Mouse (Mus musculus): ENCODE measurements around the gene Neu3. TPM values are rescaled to one million over a fixed set of nuclear protein-coding genes. Genes with fewer than 3 reads are reported as not detected.
"Not testable (repeated sequence)": the region's sequence is repeated elsewhere in the genome, so short reads cannot be mapped to it uniquely, and the experiment has no call there.

Neu3 gene
- polyA plus RNA-seq, 1 experiment from 2014 or later: 2.5 TPM

GRCm38 (mm10) chr7:99805340-99805739, 22.9 kb downstream of the Neu3 start:
- no peak overlapping the region for H3K4me2 ChIP-seq (ENCODE audit: low read length)
- no peak overlapping the region for H3K9ac ChIP-seq (ENCODE audit: low read depth, low read length)
- ATAC-seq: no peak
- no peaks in the 10 kb centered on the region for H3K36me3 ChIP-seq (ENCODE audit: control insufficient read depth, insufficient read depth, low read length)
- 89% methylated on average over 1 of the region's 1 CpGs for WGBS
- no peak overlapping the region for H3K27ac ChIP-seq (ENCODE audit: low read length)
- no peak overlapping the region for H3K4me3 ChIP-seq (ENCODE audit: low read depth, low read length)
- no peaks in the 10 kb centered on the region for H3K9me3 ChIP-seq (replicated peaks; ENCODE audit: control insufficient read depth, low read length, poor library complexity, severe bottlenecking)
- H3K27me3 ChIP-seq (ENCODE audit: control insufficient read depth, insufficient read depth, low read depth, low read length): no peaks in the 10 kb centered on the region
- no peaks in the 10 kb centered on the region for H3K4me1 ChIP-seq (ENCODE audit: control insufficient read depth, insufficient read depth, low read length)

GRCm38 (mm10) chr7:99804033-99804432, 24.2 kb downstream of the Neu3 start:
- H3K36me3 ChIP-seq (ENCODE audit: control insufficient read depth, insufficient read depth, low read length); H3K9me3 ChIP-seq (replicated peaks; ENCODE audit: control insufficient read depth, low read length, poor library complexity, severe bottlenecking); H3K4me1 ChIP-seq (ENCODE audit: control insufficient read depth, insufficient read depth, low read length); ATAC-seq; H3K27me3 ChIP-seq (ENCODE audit: control insufficient read depth, insufficient read depth, low read depth, low read length); H3K9ac ChIP-seq (ENCODE audit: low read depth, low read length); H3K4me3 ChIP-seq (ENCODE audit: low read depth, low read length); H3K27ac ChIP-seq (ENCODE audit: low read length); H3K4me2 ChIP-seq (ENCODE audit: low read length): not testable (repeated sequence)
- 90% methylated on average over 3 of the region's 3 CpGs for WGBS

- ATAC-seq: no peak
- H3K4me3 ChIP-seq (ENCODE audit: low read depth, low read length): no peak overlapping the region
- WGBS: 81% methylated on average over 8 of the region's 8 CpGs
- H3K4me2 ChIP-seq (ENCODE audit: low read length): no peak overlapping the region
- no peak overlapping the region for H3K9ac ChIP-seq (ENCODE audit: low read depth, low read length)
- H3K27me3 ChIP-seq (ENCODE audit: control insufficient read depth, insufficient read depth, low read depth, low read length): no peaks in the 10 kb centered on the region
- no peaks in the 10 kb centered on the region for H3K4me1 ChIP-seq (ENCODE audit: control insufficient read depth, insufficient read depth, low read length)
- H3K27ac ChIP-seq (ENCODE audit: low read length): no peak overlapping the region
- no peaks in the 10 kb centered on the region for H3K9me3 ChIP-seq (replicated peaks; ENCODE audit: control insufficient read depth, low read length, poor library complexity, severe bottlenecking)
- no peaks in the 10 kb centered on the region for H3K36me3 ChIP-seq (ENCODE audit: control insufficient read depth, insufficient read depth, low read length)
These were observed 24.7 kb downstream of the Neu3 start for GRCm38 (mm10) chr7:99803535-99803934.

- Histone ChIP-seq H3K4me1 (ENCODE audit: control insufficient read depth, insufficient read depth, low read length) (peaks cover 8% of the 10 kb centered on the region), H3K9me3 (replicated peaks; ENCODE audit: control insufficient read depth, low read length, poor library complexity, severe bottlenecking) (no peaks in the 10 kb centered on the region), H3K4me2 (ENCODE audit: low read length) (no peak overlapping the region), H3K9ac (ENCODE audit: low read depth, low read length) (no peak overlapping the region), H3K27ac (ENCODE audit: low read length) (no peak overlapping the region), H3K4me3 (ENCODE audit: low read depth, low read length) (no peak overlapping the region), H3K36me3 (ENCODE audit: control insufficient read depth, insufficient read depth, low read length) (no peaks in the 10 kb centered on the region), H3K27me3 (ENCODE audit: control insufficient read depth, insufficient read depth, low read depth, low read length) (no peaks in the 10 kb centered on the region)
- WGBS: 80% methylated on average over 7 of the region's 7 CpGs
- no peak for ATAC-seq
These were observed 29.1 kb downstream of the Neu3 start for GRCm38 (mm10) chr7:99799118-99799517.

GRCm38 (mm10) chr7:99797911-99798647, 30.1 kb downstream of the Neu3 start:
- Histone ChIP-seq H3K9me3 (replicated peaks; ENCODE audit: control insufficient read depth, low read length, poor library complexity, severe bottlenecking) (no peaks in the 10 kb centered on the region), H3K36me3 (ENCODE audit: control insufficient read depth, insufficient read depth, low read length) (no peaks in the 10 kb centered on the region), H3K27ac (ENCODE audit: low read length) (no peak overlapping the region), H3K9ac (ENCODE audit: low read depth, low read length) (no peak overlapping the region), H3K4me1 (ENCODE audit: control insufficient read depth, insufficient read depth, low read length) (peaks cover 8% of the 10 kb centered on the region), H3K4me3 (ENCODE audit: low read depth, low read length) (no peak overlapping the region), H3K27me3 (ENCODE audit: control insufficient read depth, insufficient read depth, low read depth, low read length) (no peaks in the 10 kb centered on the region), H3K4me2 (ENCODE audit: low read length) (no peak overlapping the region)
- peak; percentile 68; the same call in 1 of the 2 replicates for ATAC-seq
- 30% methylated on average over 6 of the region's 6 CpGs for WGBS

- no peak overlapping the region for H3K27ac ChIP-seq (ENCODE audit: low read length)
- no peaks in the 10 kb centered on the region for H3K36me3 ChIP-seq (ENCODE audit: control insufficient read depth, insufficient read depth, low read length)
- WGBS: 67% methylated on average over 3 of the region's 3 CpGs
- no peak overlapping the region for H3K4me3 ChIP-seq (ENCODE audit: low read depth, low read length)
- ATAC-seq: no peak
- H3K9ac ChIP-seq (ENCODE audit: low read depth, low read length): no peak overlapping the region
- peaks cover 8% of the 10 kb centered on the region for H3K4me1 ChIP-seq (ENCODE audit: control insufficient read depth, insufficient read depth, low read length)
- H3K9me3 ChIP-seq (replicated peaks; ENCODE audit: control insufficient read depth, low read length, poor library complexity, severe bottlenecking): no peaks in the 10 kb centered on the region
- no peaks in the 10 kb centered on the region for H3K27me3 ChIP-seq (ENCODE audit: control insufficient read depth, insufficient read depth, low read depth, low read length)
- H3K4me2 ChIP-seq (ENCODE audit: low read length): no peak overlapping the region
These were observed 31.0 kb downstream of the Neu3 start for GRCm38 (mm10) chr7:99797261-99797660.

GRCm38 (mm10) chr7:99796471-99796870, 31.7 kb downstream of the Neu3 start:
- Histone ChIP-seq H3K36me3 (ENCODE audit: control insufficient read depth, insufficient read depth, low read length) (no peaks in the 10 kb centered on the region), H3K4me1 (ENCODE audit: control insufficient read depth, insufficient read depth, low read length) (peaks cover 8% of the 10 kb centered on the region), H3K27ac (ENCODE audit: low read length) (no peak overlapping the region), H3K27me3 (ENCODE audit: control insufficient read depth, insufficient read depth, low read depth, low read length) (no peaks in the 10 kb centered on the region), H3K9me3 (replicated peaks; ENCODE audit: control insufficient read depth, low read length, poor library complexity, severe bottlenecking) (no peaks in the 10 kb centered on the region), H3K4me2 (ENCODE audit: low read length) (no peak overlapping the region), H3K4me3 (ENCODE audit: low read depth, low read length) (no peak overlapping the region), H3K9ac (ENCODE audit: low read depth, low read length) (no peak overlapping the region)
- WGBS: 55% methylated on average over 3 of the region's 3 CpGs
- no peak for ATAC-seq

- Histone ChIP-seq H3K4me3 (ENCODE audit: low read depth, low read length) (no peak overlapping the region), H3K27ac (ENCODE audit: low read length) (0 out of 2 replicates have a peak overlapping the region, but pooled peaks have one; percentile 19), H3K27me3 (ENCODE audit: control insufficient read depth, insufficient read depth, low read depth, low read length) (no peaks in the 10 kb centered on the region), H3K4me1 (ENCODE audit: control insufficient read depth, insufficient read depth, low read length) (peaks cover 8% of the 10 kb centered on the region), H3K36me3 (ENCODE audit: control insufficient read depth, insufficient read depth, low read length) (no peaks in the 10 kb centered on the region), H3K4me2 (ENCODE audit: low read length) (peak overlapping the region; percentile 43), H3K9me3 (replicated peaks; ENCODE audit: control insufficient read depth, low read length, poor library complexity, severe bottlenecking) (no peaks in the 10 kb centered on the region), H3K9ac (ENCODE audit: low read depth, low read length) (0 out of 2 replicates have a peak overlapping the region, but pooled peaks have one; percentile 27)
- peak; percentile 52 for ATAC-seq
- 13% methylated on average over 17 of the region's 17 CpGs for WGBS
These were observed 32.8 kb downstream of the Neu3 start for GRCm38 (mm10) chr7:99795192-99795981.

GRCm38 (mm10) chr7:99794096-99794495, 34.1 kb downstream of the Neu3 start:
- Histone ChIP-seq H3K27ac (ENCODE audit: low read length) (no peak overlapping the region), H3K9me3 (replicated peaks; ENCODE audit: control insufficient read depth, low read length, poor library complexity, severe bottlenecking) (no peaks in the 10 kb centered on the region), H3K4me2 (ENCODE audit: low read length) (no peak overlapping the region), H3K27me3 (ENCODE audit: control insufficient read depth, insufficient read depth, low read depth, low read length) (no peaks in the 10 kb centered on the region), H3K4me3 (ENCODE audit: low read depth, low read length) (no peak overlapping the region), H3K4me1 (ENCODE audit: control insufficient read depth, insufficient read depth, low read length) (peaks cover 8% of the 10 kb centered on the region), H3K36me3 (ENCODE audit: control insufficient read depth, insufficient read depth, low read length) (no peaks in the 10 kb centered on the region), H3K9ac (ENCODE audit: low read depth, low read length) (no peak overlapping the region)
- 60% methylated on average over 2 of the region's 2 CpGs for WGBS
- no peak for ATAC-seq

All from midbrain, embryonic 16.5 days (tissue).